In the genomic region with DNA sequence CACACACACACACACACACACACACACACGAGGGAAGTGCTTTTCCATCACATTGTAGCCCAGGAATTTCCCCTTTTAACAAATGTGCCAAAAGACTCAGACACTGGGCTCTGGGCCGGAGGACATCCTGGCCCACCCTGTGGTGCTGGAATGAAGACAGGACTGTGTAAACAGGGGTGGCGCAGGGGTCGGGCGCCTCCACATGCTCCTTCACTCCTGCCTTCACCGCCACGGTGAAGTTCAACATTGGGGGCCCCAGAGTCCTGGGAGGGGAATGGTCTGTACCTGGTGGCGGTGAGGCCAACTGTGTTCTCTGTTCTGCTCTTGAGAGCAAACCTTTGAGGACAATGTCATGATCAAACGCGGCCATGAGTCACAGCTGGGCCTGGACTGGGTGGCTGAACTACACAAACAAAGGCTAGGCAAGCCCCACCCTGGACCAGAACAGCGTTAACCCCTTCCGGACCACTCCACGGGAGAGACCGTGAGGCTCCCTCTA, we compare ENCODE assay signal across 8 mouse cellular contexts. TPM values are rescaled to one million over a fixed set of nuclear protein-coding genes. Genes with fewer than 3 reads are reported as not detected.
DNase-seq lines count a peak whose midpoint lies in the region; ATAC-seq and TF ChIP-seq lines count a peak whose summit lies in the region.

No protein-coding gene starts in this region.

- no peak overlapping the region for H3K4me3 ChIP-seq in embryonic facial prominence, embryonic 12.5 days
- no peak overlapping the region for H3K4me3 ChIP-seq in hindbrain, embryonic 12.5 days
- no peak overlapping the region for H3K4me3 ChIP-seq in liver, embryonic 11.5 days (ENCODE audit: low read depth, low read length)

- no peak for TF ChIP-seq CTCF in Patski (IDR thresholded peaks at IDR 0.05)

- in situ Hi-C loops in Patski (cut with MboI; ENCODE audit: low pct_unique_long_range_greater_than_20kb) = no loop called here

- H3K4me1 ChIP-seq in embryonic facial prominence, embryonic 12.5 days = peaks cover 5% of the 10 kb centered on the region; the same call in 1 of the 2 replicates
- 0 out of 2 replicates have a peak, but pooled peaks cover 3% of the 10 kb centered on the region for H3K4me1 ChIP-seq in hindbrain, embryonic 12.5 days
- peaks cover 16% of the 10 kb centered on the region for H3K4me1 ChIP-seq in liver, embryonic 11.5 days (replicated peaks; ENCODE audit: control insufficient read depth, insufficient read depth, low read length)

- H3K9me3 ChIP-seq in embryonic facial prominence, embryonic 12.5 days = no peaks in the 10 kb centered on the region
- H3K9me3 ChIP-seq in hindbrain, embryonic 12.5 days (replicated peaks) = no peaks in the 10 kb centered on the region
- no peaks in the 10 kb centered on the region for H3K9me3 ChIP-seq in liver, embryonic 11.5 days (ENCODE audit: control insufficient read depth, low read length)

- CTCF ChIA-PET in Patski (lab: Charles Lee) = interaction anchor here (0.7 kb wide), 1 partner anchor 65 kb away, joined by 3 read pairs; no protein-coding TSS in a partner anchor

- 67% methylated on average over 14 of the region's 14 CpGs for WGBS in embryonic facial prominence, embryonic 12.5 days
- 65% methylated on average over 14 of the region's 14 CpGs for WGBS in hindbrain, embryonic 12.5 days
- 67% methylated on average over 14 of the region's 14 CpGs for WGBS in liver, embryonic 11.5 days

- no peaks in the 10 kb centered on the region for H3K27me3 ChIP-seq in Patski
- no peaks in the 10 kb centered on the region for H3K27me3 ChIP-seq in embryonic facial prominence, embryonic 12.5 days
- H3K27me3 ChIP-seq in hindbrain, embryonic 12.5 days = no peaks in the 10 kb centered on the region
- no peaks in the 10 kb centered on the region for H3K27me3 ChIP-seq in liver, embryonic 11.5 days (replicated peaks; ENCODE audit: control insufficient read depth, insufficient read depth, low read length)

- H3K27ac ChIP-seq in embryonic facial prominence, embryonic 12.5 days = 0 out of 2 replicates have a peak overlapping the region, but pooled peaks have one; percentile 30
- 0 out of 2 replicates have a peak overlapping the region, but pooled peaks have one; percentile 40 for H3K27ac ChIP-seq in hindbrain, embryonic 12.5 days
- H3K27ac ChIP-seq in liver, embryonic 11.5 days (ENCODE audit: low read depth, low read length) = peak overlapping the region; percentile 60; the same call in 1 of the 2 replicates

- no peak overlapping the region for H3K9ac ChIP-seq in embryonic facial prominence, embryonic 12.5 days
- H3K9ac ChIP-seq in hindbrain, embryonic 12.5 days = no peak overlapping the region
- H3K9ac ChIP-seq in liver, embryonic 11.5 days (ENCODE audit: low read depth, low read length) = no peak overlapping the region

- peak; percentile 41 for ATAC-seq in Patski
- no peak for ATAC-seq in embryonic facial prominence, embryonic 12.5 days (ENCODE audit: insufficient number of reproducible peaks, insufficient read depth, low FRiP score, low TSS enrichment)
- ATAC-seq in hindbrain, embryonic 12.5 days (ENCODE audit: low FRiP score) = no peak
- ATAC-seq in liver, embryonic 11.5 days (replicated peaks; ENCODE audit: low FRiP score) = peak; percentile 56; the same call in 1 of the 2 replicates

- no peak for DNase-seq in Patski (ENCODE audit: low read depth, low spot score)
- DNase-seq in liver, embryonic 11.5 days (ENCODE audit: low spot score) = no peak
- DNase-seq in urinary bladder, postnatal 25 days (ENCODE audit: low spot score) = peak; percentile 67
- DNase-seq in retina, postnatal 1 day = no peak
- no peak for DNase-seq in B cell, adult 2 months
- no peak for DNase-seq in left cerebral cortex, adult 11 months (ENCODE audit: low spot score)

- peaks cover 81% of the 10 kb centered on the region for H3K36me3 ChIP-seq in embryonic facial prominence, embryonic 12.5 days
- H3K36me3 ChIP-seq in hindbrain, embryonic 12.5 days = peaks cover 70% of the 10 kb centered on the region
- peaks cover 25% of the 10 kb centered on the region for H3K36me3 ChIP-seq in liver, embryonic 11.5 days (ENCODE audit: control insufficient read depth, insufficient read depth, low read length)

- H3K4me2 ChIP-seq in embryonic facial prominence, embryonic 12.5 days (replicated peaks) = no peak overlapping the region
- no peak overlapping the region for H3K4me2 ChIP-seq in hindbrain, embryonic 12.5 days (replicated peaks)
- no peak overlapping the region for H3K4me2 ChIP-seq in liver, embryonic 11.5 days

- POLR2A ChIA-PET in Patski (lab: Charles Lee) = interaction anchor here (0.8 to 2.1 kb wide), 2 partner anchors 10 to 21 kb away, joined by 3 to 7 read pairs; no protein-coding TSS in a partner anchor

RNA-seq across cellular contexts. Expression of a gene that starts 21.9 kb away (rescaled TPM):
- 47.8 TPM for polyA plus RNA-seq in Patski (2021)
- 1.8 and 1.9 TPM in 2 replicates for polyA plus RNA-seq in embryonic facial prominence, embryonic 12.5 days (2016; fragmentation: Nextera tagmentation; extraction: Ambion mirVana)
- 1.4 and 1.5 TPM in 2 replicates for polyA plus RNA-seq in hindbrain, embryonic 12.5 days (2016; fragmentation: Nextera tagmentation; extraction: Ambion mirVana)
- polyA plus RNA-seq in liver, embryonic 11.5 days (2014; fragmentation: Nextera tagmentation; extraction: Ambion mirVana) = 3.1 and 3.5 TPM in 2 replicates

RNA-seq across cellular contexts. Expression of a gene that starts 35.0 kb away (rescaled TPM):
- 129 TPM for polyA plus RNA-seq in Patski (2021)
- 61.7 and 63.1 TPM in 2 replicates for polyA plus RNA-seq in embryonic facial prominence, embryonic 12.5 days (2016; fragmentation: Nextera tagmentation; extraction: Ambion mirVana)
- 46.2 and 52.0 TPM in 2 replicates for polyA plus RNA-seq in hindbrain, embryonic 12.5 days (2016; fragmentation: Nextera tagmentation; extraction: Ambion mirVana)
- polyA plus RNA-seq in liver, embryonic 11.5 days (2014; fragmentation: Nextera tagmentation; extraction: Ambion mirVana) = 36.4 and 38.8 TPM in 2 replicates

RNA-seq across cellular contexts. Expression of a gene that starts 40.2 kb away (rescaled TPM):
- 32.8 TPM for polyA plus RNA-seq in Patski (2021)
- 13.3 and 15.4 TPM in 2 replicates for polyA plus RNA-seq in embryonic facial prominence, embryonic 12.5 days (2016; fragmentation: Nextera tagmentation; extraction: Ambion mirVana)
- polyA plus RNA-seq in hindbrain, embryonic 12.5 days (2016; fragmentation: Nextera tagmentation; extraction: Ambion mirVana) = 36.5 and 38.9 TPM in 2 replicates
- polyA plus RNA-seq in liver, embryonic 11.5 days (2014; fragmentation: Nextera tagmentation; extraction: Ambion mirVana) = 27.7 and 28.1 TPM in 2 replicates

Comparison
In these comparisons a context has a peak if more than half of its experiments do, and no peak if none do; other contexts are left out.
1. ATAC-seq: peak in Patski (single experiment) and liver, embryonic 11.5 days (single experiment); none in embryonic facial prominence, embryonic 12.5 days (single experiment) and hindbrain, embryonic 12.5 days (single experiment).
2. RNA of a gene that starts 21.9 kb away (polyA plus RNA-seq): 47.8 TPM in Patski (single experiment); 3.1 to 3.5 TPM in liver, embryonic 11.5 days, 1.8 to 1.9 TPM in embryonic facial prominence, embryonic 12.5 days and 1.4 to 1.5 TPM in hindbrain, embryonic 12.5 days; every median in the first group is over 10 times any median in the second.
3. Peak in every context shown above with its lines, with median percentiles within 50 percentile points of each other: H3K27ac ChIP-seq.